Mouse (Mus musculus): ENCODE data around the gene Midn.

- TF ChIP-seq CTCF (IDR thresholded peaks at IDR 0.05; ENCODE audit: low read depth, low read length) (no peak), POLR2A (IDR thresholded peaks at IDR 0.05; ENCODE audit: extremely low read depth, insufficient read depth, low read length) (no peak)
Observed at GRCm38 (mm10) chr10:80123932-80124562, 24.0 kb upstream of the Midn start.

Measured in liver, adult 2 months (tissue).